Mouse (Mus musculus): ENCODE data around the gene Slc44a3. TPM values are rescaled to one million over a fixed set of nuclear protein-coding genes. Genes with fewer than 3 reads are reported as not detected.

Slc44a3 gene
- polyA plus RNA-seq, 1 experiment from 2014 or later, result 0.55 TPM

DNA sequence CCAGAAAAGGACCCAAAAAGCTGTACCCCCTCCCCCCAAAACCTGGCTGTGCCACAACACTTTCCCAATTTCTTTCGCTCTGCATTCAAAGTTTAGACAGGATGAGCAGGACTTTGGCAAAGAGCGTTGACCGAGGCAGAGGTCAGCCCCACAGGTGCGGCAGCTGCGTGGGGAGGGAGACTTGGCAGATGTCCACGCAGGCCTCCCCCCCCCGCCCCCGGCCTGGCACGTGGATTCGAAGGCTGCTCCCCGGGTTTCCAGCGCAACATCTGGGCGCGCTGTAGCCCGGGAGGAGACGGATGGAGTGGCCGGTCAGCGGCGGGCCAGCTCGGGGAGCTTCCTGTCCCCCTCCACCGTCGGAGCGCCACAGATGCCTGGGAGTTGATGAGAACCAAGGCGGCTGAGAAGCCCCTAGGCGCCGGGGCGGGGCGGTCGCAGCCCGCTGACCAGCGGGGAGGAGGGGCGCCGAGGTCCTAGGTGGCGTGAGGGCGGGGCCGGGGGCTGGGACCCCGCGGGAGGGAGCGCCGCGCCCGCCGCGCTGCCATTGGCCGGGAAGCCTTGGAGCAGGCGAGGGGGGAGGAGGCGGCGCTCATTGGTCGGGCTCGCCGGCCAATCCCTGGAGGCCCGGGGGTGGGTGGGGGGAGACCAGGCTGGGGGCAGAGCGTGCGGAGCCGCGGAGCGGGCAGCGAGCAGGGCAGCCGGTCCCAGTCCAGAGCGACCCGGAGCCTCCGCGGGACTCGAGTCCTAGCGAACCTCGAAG, 106.2 kb downstream of the Slc44a3 start, which contains the start of gene Cnn3:
Cnn3 (plus strand) TSS at position 637 of the 760 bp plus-strand sequence.
- Histone ChIP-seq H3K36me3 (replicated peaks) (peaks cover 14% of the 10 kb centered on the region), H3K4me1 (peaks cover 49% of the 10 kb centered on the region), H3K27ac (peak within 1 kb of the TSS; percentile 100), H3K27me3 (ENCODE audit: poor library complexity, severe bottlenecking) (peaks cover 32% of the 10 kb centered on the region), H3K9me3 (no peaks in the 10 kb centered on the region), H3K4me3 (peak within 1 kb of the TSS; percentile 92)
- peak; percentile 93 for DNase-seq (ENCODE audit: extremely low spot score, low spot score)
- WGBS, result under 1% methylated on average over 66 of the region's 66 CpGs

DNA sequence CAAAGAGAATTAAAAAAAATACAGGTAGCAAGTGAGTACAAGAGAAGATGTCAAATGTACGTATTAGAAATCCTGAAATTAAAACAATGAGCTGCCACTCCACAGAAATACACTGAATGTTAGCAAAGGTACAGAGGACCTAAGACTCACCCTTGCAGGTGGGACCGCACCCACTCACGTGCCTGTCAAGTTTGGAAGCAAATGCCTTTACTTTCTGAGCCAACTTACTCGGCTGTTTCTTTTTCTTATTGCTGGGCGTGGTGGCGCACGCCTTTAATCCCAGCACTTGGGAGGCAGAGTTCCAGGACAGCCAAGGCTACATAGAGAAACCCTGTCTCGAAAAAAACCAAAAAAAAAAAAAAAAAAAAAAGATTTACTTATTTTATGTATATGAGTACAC, 109.8 kb downstream of the Slc44a3 start:
- Histone ChIP-seq H3K27ac (no peak overlapping the region), H3K4me3 (no peak overlapping the region), H3K27me3 (ENCODE audit: poor library complexity, severe bottlenecking) (peaks cover 38% of the 10 kb centered on the region), H3K9me3 (no peaks in the 10 kb centered on the region), H3K4me1 (peaks cover 40% of the 10 kb centered on the region), H3K36me3 (replicated peaks) (no peaks in the 10 kb centered on the region)
- no peak for DNase-seq (ENCODE audit: extremely low spot score, low spot score)
- WGBS, result 85% methylated on average over 8 of the region's 8 CpGs

DNA sequence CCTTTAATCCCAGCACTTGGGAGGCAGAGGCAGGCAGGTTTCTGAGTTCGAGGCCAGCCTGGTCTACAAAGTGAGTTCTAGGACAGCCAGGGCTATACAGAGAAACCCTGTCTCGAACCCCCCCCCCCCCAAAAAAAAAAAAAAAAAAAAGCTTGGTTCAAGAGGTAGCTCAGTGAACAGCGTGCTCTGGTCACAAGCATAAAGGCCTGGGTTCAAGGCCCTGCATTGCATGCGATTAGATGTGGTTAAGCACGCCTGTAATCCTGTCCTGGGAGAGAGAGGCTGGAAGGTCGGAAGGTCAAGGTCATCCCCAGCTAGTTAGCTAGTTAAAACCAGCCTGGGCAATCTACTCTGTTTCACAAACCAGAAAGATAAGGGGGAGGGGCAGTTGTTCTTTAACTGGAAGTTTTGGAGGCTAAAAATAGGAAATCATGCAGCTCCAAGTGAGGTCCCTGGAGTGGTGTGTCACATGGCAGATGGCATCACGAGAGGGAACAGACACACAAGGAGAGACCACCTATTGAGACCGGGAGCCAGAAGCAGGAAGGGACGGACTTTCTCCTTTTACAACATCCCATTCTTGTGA, 113.3 kb downstream of the Slc44a3 start:
- H3K27ac ChIP-seq, result no peak overlapping the region
- H3K9me3 ChIP-seq, result no peaks in the 10 kb centered on the region
- 82% methylated on average over 9 of the region's 9 CpGs for WGBS
- H3K4me3 ChIP-seq, result no peak overlapping the region
- H3K27me3 ChIP-seq (ENCODE audit: poor library complexity, severe bottlenecking), result peaks cover 24% of the 10 kb centered on the region
- H3K4me1 ChIP-seq, result peaks cover 28% of the 10 kb centered on the region
- no peak for DNase-seq (ENCODE audit: extremely low spot score, low spot score)
- no peaks in the 10 kb centered on the region for H3K36me3 ChIP-seq (replicated peaks)

DNA sequence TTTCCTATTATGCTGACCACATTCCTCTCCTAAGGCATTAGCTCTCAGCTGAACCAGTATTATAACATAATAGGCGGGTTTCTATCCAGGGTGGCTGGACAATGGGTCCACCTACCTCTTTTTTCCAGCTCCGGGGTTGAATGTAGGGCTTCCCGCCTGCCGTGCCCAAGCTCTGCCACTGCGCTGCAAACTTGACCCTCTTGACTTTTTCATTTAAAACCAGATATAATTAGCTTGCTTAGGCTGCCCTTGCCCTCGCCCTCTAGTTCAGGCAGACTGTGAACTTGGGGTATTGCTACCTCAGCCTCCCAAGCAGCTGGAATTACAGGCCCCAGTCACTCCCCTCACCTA, 114.0 kb downstream of the Slc44a3 start:
- Histone ChIP-seq H3K36me3 (replicated peaks) (no peaks in the 10 kb centered on the region), H3K4me3 (peak overlapping the region; percentile 24), H3K27me3 (ENCODE audit: poor library complexity, severe bottlenecking) (peaks cover 16% of the 10 kb centered on the region), H3K9me3 (no peaks in the 10 kb centered on the region), H3K4me1 (peaks cover 28% of the 10 kb centered on the region), H3K27ac (0 out of 2 replicates have a peak overlapping the region, but pooled peaks have one; percentile 54)
- 10% methylated on average over 6 of the region's 6 CpGs for WGBS
- DNase-seq (ENCODE audit: extremely low spot score, low spot score), result peak; percentile 39

DNA sequence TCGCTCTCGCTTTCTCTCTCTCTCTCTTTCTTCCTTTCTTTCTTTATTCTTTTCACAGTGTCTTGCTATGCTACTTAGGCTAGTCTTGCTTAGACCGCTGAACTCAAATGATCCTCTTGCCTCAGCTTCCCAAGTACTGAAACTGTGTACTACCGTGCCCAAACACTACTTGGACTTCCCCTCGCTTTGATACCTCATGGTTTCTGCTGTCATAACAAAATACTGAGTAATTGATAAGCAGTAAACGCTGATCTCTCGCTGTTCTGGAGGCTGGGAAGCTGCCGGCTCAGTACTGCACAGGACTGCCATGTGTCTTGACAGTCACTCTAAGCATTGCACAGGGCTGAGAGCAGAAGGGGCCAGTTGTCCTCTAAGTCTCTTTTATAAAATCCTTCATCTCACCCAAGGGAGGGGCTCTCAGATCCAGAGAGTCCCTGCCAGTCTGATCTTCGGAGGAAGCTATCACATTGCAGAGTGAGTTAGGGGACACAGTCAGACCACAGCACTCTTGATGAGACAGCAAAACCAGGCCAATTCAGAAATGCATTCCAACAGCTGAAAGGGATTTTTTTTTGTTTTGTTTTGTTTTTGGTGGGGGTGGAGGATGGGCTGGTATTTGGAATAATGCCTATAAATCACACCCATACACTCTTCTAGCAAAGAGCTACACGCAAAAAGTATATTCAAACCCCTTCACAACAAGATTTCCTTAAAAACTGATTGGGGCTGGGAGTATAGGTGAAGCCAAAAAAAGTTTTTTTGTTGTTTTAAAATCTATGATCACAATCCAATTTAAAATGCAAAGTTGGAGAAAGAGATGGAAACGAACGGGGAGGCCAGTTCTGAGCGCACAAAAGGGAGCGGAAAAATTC, 114.6 kb downstream of the Slc44a3 start:
- Histone ChIP-seq H3K4me1 (peaks cover 28% of the 10 kb centered on the region), H3K27ac (peak overlapping the region; percentile 54), H3K4me3 (peak overlapping the region; percentile 24), H3K27me3 (ENCODE audit: poor library complexity, severe bottlenecking) (peaks cover 11% of the 10 kb centered on the region; the same call in 1 of the 2 replicates), H3K36me3 (replicated peaks) (no peaks in the 10 kb centered on the region), H3K9me3 (no peaks in the 10 kb centered on the region)
- WGBS, result 59% methylated on average over 14 of the region's 14 CpGs
- no peak for DNase-seq (ENCODE audit: extremely low spot score, low spot score)

DNA sequence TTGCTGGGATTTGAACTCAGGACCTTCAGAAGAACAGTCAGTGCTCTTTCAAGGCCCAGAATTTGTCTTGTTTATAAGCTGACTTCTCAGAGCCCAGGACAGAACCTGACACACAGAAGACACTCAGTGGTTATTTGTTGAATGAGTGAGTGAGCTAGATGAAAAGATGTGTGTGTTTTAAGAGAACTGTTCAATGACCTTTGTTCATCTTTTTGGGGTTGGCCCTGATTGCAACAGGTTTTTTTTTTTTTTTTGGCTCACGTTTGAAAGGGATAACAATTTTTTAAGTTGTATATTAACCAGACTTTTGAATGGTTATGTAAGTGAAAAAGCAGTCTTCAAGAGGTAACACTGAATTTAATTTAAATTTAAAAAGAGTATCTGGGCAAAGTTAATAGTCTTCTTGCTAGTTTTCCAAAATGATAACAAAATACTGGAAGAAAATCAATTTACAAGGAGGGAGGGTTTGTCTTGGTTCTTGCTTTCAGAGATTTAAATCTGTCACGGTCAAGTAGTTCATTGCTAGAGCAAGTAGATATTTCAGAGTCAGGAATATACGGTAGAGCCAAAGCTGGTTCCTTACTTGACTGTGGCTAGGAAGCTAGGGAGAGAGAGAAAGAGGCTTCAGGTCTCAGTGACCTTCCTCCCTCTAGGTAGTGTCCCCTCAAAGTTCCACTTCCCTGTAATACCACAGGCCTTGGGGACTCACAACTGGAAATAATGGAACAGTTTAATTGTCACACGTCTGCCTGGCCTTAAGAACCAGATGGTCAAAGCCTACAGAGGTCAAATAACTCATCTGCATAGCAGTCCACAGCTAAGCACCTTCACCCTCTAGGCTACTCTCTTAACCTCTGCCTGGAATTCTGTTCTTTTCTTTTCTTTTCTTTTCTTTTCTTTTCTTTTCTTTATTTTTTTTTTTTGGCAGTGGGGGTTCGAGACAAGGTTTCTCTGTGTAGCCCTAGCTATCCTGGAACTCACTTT, 115.7 kb downstream of the Slc44a3 start:
- no peaks in the 10 kb centered on the region for H3K9me3 ChIP-seq
- no peak for DNase-seq (ENCODE audit: extremely low spot score, low spot score)
- 75% methylated on average over 5 of the region's 5 CpGs for WGBS
- H3K4me3 ChIP-seq, result no peak overlapping the region
- no peak overlapping the region for H3K27ac ChIP-seq
- peaks cover 28% of the 10 kb centered on the region for H3K4me1 ChIP-seq
- peaks cover 10% of the 10 kb centered on the region; the same call in 1 of the 2 replicates for H3K27me3 ChIP-seq (ENCODE audit: poor library complexity, severe bottlenecking)
- no peaks in the 10 kb centered on the region for H3K36me3 ChIP-seq (replicated peaks)

DNA sequence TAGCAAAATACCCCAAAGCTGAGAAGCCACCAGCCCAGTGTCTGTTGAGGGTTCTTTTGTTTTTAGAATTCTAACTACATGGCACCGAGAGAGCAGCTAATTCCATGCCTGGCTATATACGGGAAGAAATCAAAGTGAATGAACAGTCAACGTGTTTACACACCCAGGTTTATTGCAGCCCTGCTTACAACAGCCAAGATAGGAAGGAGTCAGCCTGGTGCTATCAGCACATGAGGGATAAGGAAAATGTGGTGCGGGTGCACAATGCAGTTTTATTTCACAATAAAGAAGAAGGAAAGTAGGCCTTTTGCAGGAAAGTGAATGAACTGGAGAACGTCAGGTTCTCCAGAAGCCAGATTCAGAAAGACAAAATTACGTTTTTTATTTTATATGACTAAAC, 120.8 kb downstream of the Slc44a3 start:
- H3K9me3 ChIP-seq, result no peaks in the 10 kb centered on the region
- no peaks in the 10 kb centered on the region for H3K36me3 ChIP-seq (replicated peaks)
- 85% methylated on average over 6 of the region's 6 CpGs for WGBS
- no peak for DNase-seq (ENCODE audit: extremely low spot score, low spot score)
- H3K4me1 ChIP-seq, result no peaks in the 10 kb centered on the region
- no peak overlapping the region for H3K4me3 ChIP-seq
- no peak overlapping the region for H3K27ac ChIP-seq
- H3K27me3 ChIP-seq (ENCODE audit: poor library complexity, severe bottlenecking), result no peaks in the 10 kb centered on the region

Other genes with a start within 250 kb of the Slc44a3 start
- gene Tmem56, start 249.3 kb downstream of the Slc44a3 start, polyA plus RNA-seq (2016; fragmentation: Nextera tagmentation; extraction: Ambion mirVana), result 1.4 and 1.6 TPM in 2 replicates
- gene Alg14, start 240.6 kb downstream of the Slc44a3 start, polyA plus RNA-seq (2016; fragmentation: Nextera tagmentation; extraction: Ambion mirVana), result 30.9 and 34.0 TPM in 2 replicates
- 843 and 904 TPM in 2 replicates for gene Cnn3, start 105.9 kb downstream of the Slc44a3 start, polyA plus RNA-seq (2016; fragmentation: Nextera tagmentation; extraction: Ambion mirVana)
- not detected in 2 replicates for gene 4930432M17Rik, start 138.4 kb upstream of the Slc44a3 start, polyA plus RNA-seq (2016; fragmentation: Nextera tagmentation; extraction: Ambion mirVana)
- gene F3, start 191.1 kb upstream of the Slc44a3 start, polyA plus RNA-seq (2016; fragmentation: Nextera tagmentation; extraction: Ambion mirVana), result 8.2 and 9.8 TPM in 2 replicates

Measured in forebrain, embryonic 10.5 days (tissue).